Mouse (Mus musculus) CH12.LX (cell line): ENCODE results near the gene Tctn1.
A peak's percentile ranks its signal among the peaks of the same experiment; 100 is the strongest.

ENCODE experiments used
- CHD1 ChIP-seq: IDR thresholded peaks from 2 replicates; pipeline ENCODE4 v1.6.1; 2012; ENCODE audit warnings: low read depth, low read length, improper control_type of control experiment, inconsistent platforms
- GABPA ChIP-seq: IDR thresholded peaks from 2 replicates; pipeline ENCODE4 v1.6.1; 2012; ENCODE audit warnings: low read depth, low read length, improper control_type of control experiment, inconsistent platforms; ENCODE audit not compliant: insufficient replicate concordance
- MXI1 ChIP-seq: IDR thresholded peaks from 2 replicates; pipeline ENCODE4 v1.6.1; 2011; ENCODE audit warnings: mild to moderate bottlenecking, low read depth, low read length, improper control_type of control experiment
- NRF1 ChIP-seq: IDR thresholded peaks from 2 replicates; pipeline ENCODE4 v1.6.1; 2014; ENCODE audit warnings: low read depth, mild to moderate bottlenecking, inconsistent platforms, low read length, improper control_type of control experiment, moderate library complexity
- POLR2A ChIP-seq: IDR thresholded peaks from 2 replicates; pipeline ENCODE4 v1.6.1; 2011; ENCODE audit warnings: low read depth, mild to moderate bottlenecking, improper control_type of control experiment, low read length
- TBP ChIP-seq: conservative IDR thresholded peaks from 2 replicates; pipeline ENCODE4 v1.6.1; 2011; ENCODE audit warnings: low read depth, low read length, improper control_type of control experiment
- TCF12 ChIP-seq: IDR thresholded peaks from 2 replicates; pipeline ENCODE4 v1.6.1; 2014; ENCODE audit warnings: low read depth, mild to moderate bottlenecking, inconsistent platforms, low read length, improper control_type of control experiment
- ZMIZ1 ChIP-seq: IDR thresholded peaks from 2 replicates; pipeline ENCODE4 v1.6.1; 2012; ENCODE audit warnings: low read depth, mild to moderate bottlenecking, inconsistent platforms, low read length, improper control_type of control experiment

GRCm38 (mm10) chr5:122246547-122247167 lies 17.6 kb downstream of the Tctn1 start:
- TF ChIP-seq POLR2A (no peak), GABPA (no peak), CHD1 (no peak), TBP (no peak), MXI1 (no peak), ZMIZ1 (no peak), TCF12 (peak; percentile 54; the same call in 1 of the 2 replicates), NRF1 (no peak)
